Mouse (Mus musculus) adrenal gland, postnatal 14 days (tissue): ENCODE results near the gene Olfr250. TPM values are rescaled to one million over a fixed set of nuclear protein-coding genes. Genes with fewer than 3 reads are reported as not detected.
"Not testable (repeated sequence)": the region's sequence is repeated elsewhere in the genome, so short reads cannot be mapped to it uniquely, and the experiment has no call there.

Experiments
- DNase-seq: peaks from one replicate; pipeline ENCODE4 v3.0.0; 2021; ENCODE audit warnings: mixed read lengths
- long read RNA-seq, 2 experiments: library from polyadenylated mRNA; stranded (forward); transcript quantifications; one replicate each; pipeline ENCODE4 v2.0.0; 2021
- total RNA-seq: library from RNA; stranded (reverse); gene quantifications from 2 replicates; pipeline ENCODE4 v1.2.3, GENCODE M21; 2021

The Olfr250 gene
- not detected in 2 replicates for total RNA-seq
- long read RNA-seq, experiment 1: 0 reads
- long read RNA-seq, experiment 2: 0 reads

- DNase-seq: no peak
Measured at GRCm38 (mm10) chr9:38366596-38366995, at the start of gene Olfr250. TSS of gene Olfr250 (plus strand) at chr9:38366896.

GRCm38 (mm10) chr9:38328760-38329159 lies 37.9 kb upstream of the Olfr250 start, which contains the start of gene Olfr25:
TSS of gene Olfr25 (plus strand) at chr9:38329060.
- DNase-seq: no peak

- no peak for DNase-seq
Measured at GRCm38 (mm10) chr9:38348111-38348510, 18.6 kb upstream of the Olfr250 start, which contains the start of gene Olfr898. TSS of gene Olfr898 (plus strand) at chr9:38348411.

- no peak for DNase-seq
Measured at GRCm38 (mm10) chr9:38376786-38377185, 10.1 kb downstream of the Olfr250 start, which contains the start of gene Olfr251. TSS of gene Olfr251 (plus strand) at chr9:38377086.

GRCm38 (mm10) chr9:38401398-38401797 lies 34.7 kb downstream of the Olfr250 start, which contains the start of gene Olfr147:
TSS of gene Olfr147 (plus strand) at chr9:38401698.
- no peak for DNase-seq

- not testable (repeated sequence) for DNase-seq
Measured at GRCm38 (mm10) chr9:38407502-38407901, 40.8 kb downstream of the Olfr250 start.

GRCm38 (mm10) chr9:38413502-38413901 lies 46.8 kb downstream of the Olfr250 start:
- peak; percentile 7 for DNase-seq

Other genes with a start within 250 kb of the Olfr250 start
- not detected in 2 replicates for gene Olfr890, start 224.4 kb upstream of the Olfr250 start, total RNA-seq
- gene Olfr891, start 186.1 kb upstream of the Olfr250 start, total RNA-seq: not detected in 2 replicates
- not detected in 2 replicates for gene Olfr893, start 158.5 kb upstream of the Olfr250 start, total RNA-seq
- gene Olfr894, start 148.8 kb upstream of the Olfr250 start, total RNA-seq: not detected in 2 replicates
- gene Olfr143, start 114.1 kb upstream of the Olfr250 start, total RNA-seq: not detected in 2 replicates
- gene Olfr895, start 99.0 kb upstream of the Olfr250 start, total RNA-seq: not detected in 2 replicates
- not detected in 2 replicates for gene Olfr896-ps1, start 75.8 kb upstream of the Olfr250 start, total RNA-seq
- gene Olfr25, start 37.8 kb upstream of the Olfr250 start, total RNA-seq: not detected in 2 replicates
- not detected in 2 replicates for gene Olfr898, start 18.5 kb upstream of the Olfr250 start, total RNA-seq
- gene Olfr251, start 10.2 kb downstream of the Olfr250 start, total RNA-seq: not detected in 2 replicates
- gene Olfr147, start 34.8 kb downstream of the Olfr250 start, total RNA-seq: not detected in 2 replicates
- gene Olfr901, start 62.6 kb downstream of the Olfr250 start, total RNA-seq: not detected in 2 replicates
- gene Olfr902, start 80.8 kb downstream of the Olfr250 start, total RNA-seq: not detected in 2 replicates
- not detected in 2 replicates for gene Olfr904, start 96.2 kb downstream of the Olfr250 start, total RNA-seq
- not detected in 2 replicates for gene Olfr905, start 104.2 kb downstream of the Olfr250 start, total RNA-seq
- gene Olfr906, start 120.2 kb downstream of the Olfr250 start, total RNA-seq: not detected in 2 replicates
- not detected in 2 replicates for gene Olfr907, start 128.9 kb downstream of the Olfr250 start, total RNA-seq
- gene Olfr911-ps1, start 154.7 kb downstream of the Olfr250 start, total RNA-seq: not detected in 2 replicates
- not detected in 2 replicates for gene Olfr910, start 171.0 kb downstream of the Olfr250 start, total RNA-seq
- gene Olfr912, start 213.3 kb downstream of the Olfr250 start, total RNA-seq: not detected in 2 replicates
- gene Olfr913, start 225.9 kb downstream of the Olfr250 start, total RNA-seq: not detected in 2 replicates
- not detected in 2 replicates for gene Olfr914, start 238.2 kb downstream of the Olfr250 start, total RNA-seq